Mouse (Mus musculus) kidney, postnatal 25 days (tissue): Measurements from ENCODE around the gene Timm22.

Experiments used
- DNase-seq, 2 experiments: peaks; one replicate each; pipeline ENCODE4 v3.0.0; 2021; ENCODE audit warnings: mixed read lengths in 2 of 2

Gene Timm22

DNA sequence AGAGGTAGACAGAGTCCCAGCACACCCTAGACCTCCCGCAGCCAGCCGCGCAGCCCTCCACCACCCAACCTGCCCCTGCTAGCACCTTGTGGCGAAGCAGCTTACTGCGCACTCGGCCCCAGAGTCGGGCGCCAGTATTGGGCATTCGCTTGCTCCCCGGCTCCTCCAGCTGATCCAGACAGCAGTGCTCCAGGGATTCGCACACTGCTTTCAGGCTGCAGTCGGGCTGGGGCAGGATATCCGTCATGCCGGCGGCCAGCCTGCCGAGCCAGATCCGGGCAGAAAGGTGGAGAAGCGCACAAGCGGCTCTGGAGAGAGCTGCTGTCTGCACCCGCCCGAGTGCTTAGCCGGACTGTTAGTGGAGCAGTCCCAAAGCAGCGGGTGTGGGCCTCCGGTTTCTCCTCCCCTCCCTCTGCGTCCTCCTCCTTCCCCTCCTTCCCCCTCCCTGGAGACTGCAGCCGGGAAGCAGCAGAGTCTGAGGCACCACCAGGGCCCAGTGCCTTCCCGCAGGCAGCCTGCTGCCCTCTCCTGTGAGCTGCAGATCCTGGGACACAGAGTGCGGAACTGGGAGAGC is 30.2 kb downstream of the Timm22 start:
- peak; percentile 59 to 77 for DNase-seq

DNA sequence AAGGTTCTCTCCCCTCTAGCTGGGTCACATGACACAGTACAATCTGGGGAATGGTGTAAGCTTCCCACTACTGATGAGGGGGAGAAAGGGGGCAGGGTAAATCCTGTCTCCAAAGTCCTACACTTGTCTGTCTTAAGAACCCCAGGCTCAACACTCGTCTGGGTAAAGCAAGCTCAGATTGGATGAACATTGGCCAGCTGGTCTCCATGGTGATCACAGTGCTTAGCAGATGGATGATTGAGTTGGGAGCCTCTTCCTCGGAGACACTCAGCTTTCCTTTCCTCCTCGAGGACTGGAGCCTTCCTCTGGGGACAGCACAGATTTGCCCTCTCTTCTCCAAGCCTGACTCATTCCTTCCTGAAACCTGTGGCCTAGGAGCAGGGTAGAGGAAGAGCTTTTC is 32.9 kb downstream of the Timm22 start:
- no peak for DNase-seq

DNA sequence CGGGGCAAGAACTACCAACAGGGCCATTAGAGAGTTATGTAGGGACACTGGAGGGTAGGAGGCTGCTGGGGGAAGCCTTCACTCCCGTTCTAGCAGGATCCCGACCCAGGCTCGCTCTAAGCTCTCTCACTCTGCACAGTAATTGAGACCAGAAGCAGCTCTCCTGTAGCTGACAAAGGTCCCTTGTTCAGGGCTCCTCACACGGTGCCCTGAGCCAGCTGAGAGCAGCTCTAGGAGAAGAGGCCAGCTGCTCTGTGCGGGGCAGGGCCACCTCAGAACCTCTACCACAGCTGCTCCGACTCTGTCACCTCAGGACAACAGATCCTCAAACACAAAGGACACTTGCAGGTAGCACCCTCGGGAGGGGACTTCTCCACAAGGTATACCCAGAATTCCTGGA is 38.7 kb downstream of the Timm22 start:
- DNase-seq: no peak

DNA sequence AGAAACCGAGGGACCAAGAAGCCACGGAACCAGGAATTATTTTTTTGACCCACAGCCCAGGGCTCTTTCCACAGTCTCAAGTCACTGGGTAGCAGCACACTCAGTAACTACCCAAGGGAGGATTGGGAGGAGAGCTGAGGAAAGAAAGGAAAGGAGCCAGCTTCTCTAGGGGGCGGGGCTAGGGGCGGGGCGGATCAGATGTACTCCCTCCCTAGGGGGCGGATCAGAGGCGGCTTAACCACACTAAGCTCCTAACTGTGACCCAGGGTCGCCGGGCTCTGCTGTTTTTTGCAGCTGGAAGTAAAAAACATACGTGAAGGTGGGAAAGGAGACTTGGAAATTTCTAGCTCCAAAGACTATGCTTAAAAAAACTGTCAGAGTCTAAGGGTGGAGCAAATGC is 39.5 kb downstream of the Timm22 start:
- peak in 1 of 2 experiments; percentile 25 for DNase-seq

DNA sequence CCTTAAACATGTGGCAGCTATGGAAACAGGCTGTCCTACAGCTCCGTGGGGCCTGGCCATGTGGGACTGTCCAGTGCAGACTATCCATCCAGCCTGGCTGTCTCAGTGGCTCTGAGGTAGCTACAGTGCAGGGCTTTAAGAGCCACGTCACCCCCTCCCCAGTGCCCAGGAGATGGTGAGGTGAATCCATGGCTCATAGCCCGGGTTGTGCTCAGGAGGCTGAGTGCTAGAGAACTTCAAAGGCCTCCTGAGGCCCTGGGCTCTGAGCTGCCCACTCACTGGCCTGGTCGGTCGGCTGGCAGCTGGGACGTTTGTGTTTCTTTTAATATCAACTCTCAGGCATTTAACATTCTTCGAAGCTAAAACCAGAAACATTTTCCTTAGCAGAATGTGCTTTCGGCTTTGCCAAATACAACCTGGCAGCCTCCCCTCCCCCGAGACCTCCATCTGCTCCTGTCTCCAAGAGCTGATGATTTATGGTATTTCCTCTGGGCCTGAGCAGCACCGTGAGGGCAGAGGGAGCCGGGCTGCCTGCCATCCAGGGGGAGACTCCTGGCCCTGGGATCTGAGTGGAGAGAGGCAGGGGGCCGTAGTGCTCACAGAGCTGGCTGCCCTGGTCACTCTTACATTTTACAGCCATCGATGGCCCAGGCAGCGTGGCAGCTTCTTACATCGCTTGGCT is 42.9 kb downstream of the Timm22 start:
- DNase-seq: peak; percentile 60 to 82

DNA sequence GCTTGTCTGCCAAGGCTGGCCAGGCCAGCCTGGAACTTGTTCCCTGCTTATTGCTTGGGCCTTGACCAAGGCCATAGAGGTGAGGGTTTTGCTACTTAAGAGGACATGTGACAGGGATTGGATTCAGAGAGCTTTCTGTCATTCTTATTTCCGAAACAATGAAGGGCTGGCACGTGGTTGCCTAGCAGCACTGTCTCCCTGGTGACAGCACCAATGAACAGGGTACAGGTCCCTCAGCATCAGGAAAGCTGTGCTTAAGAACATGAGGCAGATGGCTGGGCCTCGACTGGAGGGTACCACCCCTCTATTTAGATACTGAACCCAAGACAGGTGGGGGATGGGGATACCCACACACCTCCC is 43.4 kb downstream of the Timm22 start:
- no peak for DNase-seq

DNA sequence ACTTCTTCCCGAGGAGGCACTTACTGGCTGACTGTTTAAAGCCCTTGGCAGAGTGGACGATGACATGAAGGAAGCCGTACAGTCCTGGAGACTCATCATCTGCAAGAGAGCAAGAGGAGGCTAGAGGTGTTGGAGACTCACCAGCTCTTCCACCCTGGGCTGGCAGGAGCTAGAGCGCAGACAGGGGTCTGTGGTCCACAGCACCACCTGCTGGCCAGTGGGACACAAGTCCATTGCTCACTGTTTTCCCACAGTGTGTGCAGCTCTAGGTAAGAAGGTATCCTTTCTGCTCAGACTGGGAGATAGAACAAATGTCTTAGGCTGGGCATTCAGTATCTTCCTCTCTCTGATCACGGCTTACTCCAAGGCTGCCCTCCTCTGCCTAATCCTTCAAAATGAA is 47.7 kb downstream of the Timm22 start:
- DNase-seq: peak; percentile 77 to 82

DNA sequence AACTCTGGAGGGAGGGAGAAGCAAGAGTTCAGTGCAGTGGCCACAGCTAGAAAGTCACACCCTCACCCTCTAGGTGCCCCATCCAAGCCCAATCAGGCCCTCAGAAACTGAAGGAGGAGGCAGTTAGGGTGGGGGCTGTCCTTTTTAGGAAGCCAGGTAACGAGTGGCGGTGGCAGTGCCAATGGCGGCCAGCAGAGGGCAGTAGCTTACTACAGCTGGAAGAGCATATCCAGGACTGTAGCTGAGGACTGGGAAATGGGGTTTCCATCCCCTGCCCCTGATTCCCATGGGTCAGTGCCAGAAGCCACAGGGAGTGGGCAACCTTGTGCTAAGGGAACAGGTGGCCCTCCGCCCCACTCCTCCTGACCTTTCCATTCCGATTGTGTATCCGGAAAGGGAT is 49.5 kb downstream of the Timm22 start:
- DNase-seq: peak; percentile 85 to 94

DNA sequence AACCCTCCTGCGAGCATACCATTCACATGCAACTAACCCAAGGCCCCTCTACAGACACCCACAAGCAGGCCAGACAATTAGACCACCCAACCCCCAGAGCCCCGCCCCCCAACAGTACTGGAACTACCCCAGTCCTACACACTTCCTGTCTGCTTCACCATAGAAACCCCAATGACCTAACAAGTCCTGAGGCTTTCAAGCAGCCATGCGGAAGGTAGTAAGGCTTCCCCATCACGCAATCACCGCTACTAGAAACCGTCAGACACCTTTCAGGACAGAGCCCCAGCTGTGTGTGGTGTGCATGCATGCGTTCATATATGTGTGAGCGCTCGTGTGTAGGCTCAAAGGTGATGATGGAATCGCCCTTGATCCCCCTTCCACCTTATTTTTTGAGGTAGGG is 50.1 kb downstream of the Timm22 start:
- no peak for DNase-seq

DNA sequence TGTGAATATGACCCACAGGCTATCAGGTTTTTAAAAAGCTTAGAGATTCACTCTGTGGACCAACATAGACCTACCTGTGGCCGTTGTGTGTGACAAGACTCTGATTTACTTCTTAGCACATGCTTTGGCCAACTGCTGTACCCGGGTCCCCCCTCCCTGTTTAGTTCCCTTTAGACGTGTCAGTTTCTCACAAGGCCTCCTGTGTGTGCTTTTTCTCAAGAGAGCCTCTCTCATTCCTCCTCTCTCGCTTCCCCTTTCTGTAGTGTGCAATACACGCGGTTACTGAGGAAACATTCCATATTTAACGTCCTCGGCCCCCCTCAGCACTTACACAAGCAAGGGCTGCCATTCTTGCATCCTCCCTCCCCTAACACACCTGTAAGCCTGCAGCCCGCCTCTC is 52.0 kb downstream of the Timm22 start:
- DNase-seq: no peak

DNA sequence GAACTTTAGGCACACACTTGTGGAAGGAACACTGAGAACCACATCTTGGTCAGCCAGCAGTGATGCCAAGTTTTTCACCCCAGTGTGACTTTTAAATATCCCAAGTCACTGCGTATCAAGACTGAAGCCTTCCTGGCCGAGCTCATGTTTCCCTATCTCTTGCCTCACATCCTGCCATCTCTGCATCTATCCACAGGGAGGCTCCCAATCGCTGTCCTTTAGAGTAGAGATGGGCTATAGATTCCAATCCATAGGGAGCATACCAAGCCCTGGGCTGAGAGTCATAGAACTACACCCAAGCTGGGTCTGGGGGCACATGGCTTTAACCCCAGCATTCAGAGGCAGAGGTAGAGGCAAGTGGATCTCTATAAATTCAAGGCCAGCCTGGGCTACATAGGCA is 52.7 kb downstream of the Timm22 start:
- DNase-seq: no peak

DNA sequence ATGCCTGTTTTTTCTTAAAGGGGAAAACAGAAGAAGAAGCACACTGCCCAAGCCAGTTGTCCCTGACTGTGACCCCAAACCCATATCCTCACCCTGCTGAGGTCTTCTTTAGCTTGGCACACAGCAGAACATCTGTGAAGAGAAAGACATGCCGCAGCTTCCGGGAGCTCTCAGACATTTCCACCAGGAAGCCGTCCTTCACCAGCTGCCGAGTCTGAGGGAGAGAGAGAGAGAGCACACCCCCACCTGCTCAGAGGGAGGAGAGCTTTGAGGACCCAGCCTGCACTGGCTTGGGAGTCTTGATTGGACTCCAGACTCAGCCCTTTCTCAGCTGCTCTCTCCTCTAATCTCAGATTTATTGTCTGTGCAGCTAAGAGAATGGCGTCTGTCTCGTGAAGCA is 54.4 kb downstream of the Timm22 start:
- no peak for DNase-seq

DNA sequence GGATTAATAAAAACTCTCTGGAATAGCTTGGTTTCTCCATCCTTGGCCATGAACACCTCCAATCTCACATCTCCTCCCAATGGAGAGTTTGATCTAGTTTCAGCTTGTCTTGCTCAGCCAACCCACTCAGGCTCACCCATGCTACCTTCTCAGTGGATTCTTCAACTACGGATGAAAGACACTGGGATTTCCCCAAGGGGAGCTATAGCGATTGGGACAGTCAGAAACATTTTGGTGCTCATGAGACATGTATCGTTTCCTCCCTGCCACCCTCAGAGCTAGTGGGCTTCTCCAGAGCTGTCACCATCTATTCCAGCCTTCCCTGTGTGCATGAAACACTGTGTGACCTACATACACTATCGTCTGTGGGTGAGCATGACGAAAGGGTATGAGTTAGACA is 54.9 kb downstream of the Timm22 start:
- no peak for DNase-seq

DNA sequence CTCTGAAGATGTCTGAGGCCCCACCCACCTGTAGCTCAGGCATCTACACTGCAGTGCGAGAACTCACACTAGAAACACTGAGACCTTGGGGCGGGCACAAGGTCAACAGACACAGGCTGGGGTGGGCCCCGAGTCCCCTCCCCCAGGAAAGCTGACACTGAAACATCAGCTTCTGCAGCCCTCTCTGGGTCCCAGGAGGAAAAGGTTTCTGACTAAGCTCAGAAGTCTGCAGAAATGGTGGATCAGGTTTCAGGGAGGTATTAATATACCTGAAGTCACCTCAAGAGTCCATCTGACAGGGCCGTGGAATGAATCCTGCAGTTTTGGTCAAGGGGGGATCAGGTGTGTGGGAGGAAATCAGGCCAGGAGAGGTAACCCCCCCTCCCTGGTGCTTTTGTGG is 59.1 kb downstream of the Timm22 start:
- no peak for DNase-seq
